21 mouse cellular contexts compared by ENCODE assay signal in the genomic region with DNA sequence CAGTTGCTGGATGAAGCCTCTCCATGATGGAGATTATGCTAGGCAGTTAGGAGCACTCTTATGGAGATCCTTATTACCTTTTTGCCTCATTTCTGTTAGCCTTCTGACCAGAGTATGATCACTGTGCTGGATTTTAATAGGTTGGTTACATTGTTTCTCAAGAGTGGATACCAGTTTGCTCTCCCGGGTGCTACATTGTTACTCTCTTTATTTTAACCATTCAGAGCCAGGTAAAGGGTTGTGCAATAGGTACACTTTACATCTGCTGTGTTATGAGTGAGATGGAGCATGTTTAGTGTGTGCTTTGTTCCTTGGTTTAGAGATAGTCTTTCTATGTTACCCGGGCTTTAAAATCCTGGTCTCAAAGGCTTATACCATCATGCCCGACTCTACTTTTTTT. TPM values are rescaled to one million over a fixed set of nuclear protein-coding genes. Genes with fewer than 3 reads are reported as not detected.
DNase-seq lines count a peak whose midpoint lies in the region; ATAC-seq and TF ChIP-seq lines count a peak whose summit lies in the region.
"Had no signal": no experiment of that assay in that cellular context is flagged by ENCODE, and none has a peak within 500 bp of the region (broad histone marks: within the 10 kb centered on the region; RNA-seq: fewer than 3 reads in every experiment).

No protein-coding gene starts in this region.

- no peak for TF ChIP-seq EP300 in liver, postnatal 0 days (IDR thresholded peaks at IDR 0.05; ENCODE audit: low read depth)

- no peak overlapping the region for H3K4me3 ChIP-seq in kidney, embryonic 15.5 days (replicated peaks)
- H3K4me3 ChIP-seq in liver, embryonic 16.5 days (ENCODE audit: low read depth, low read length) = no peak overlapping the region
- H3K4me3 ChIP-seq in liver, postnatal 0 days (ENCODE audit: low read depth, low read length) = no peak overlapping the region
- no peak overlapping the region for H3K4me3 ChIP-seq in liver, embryonic 11.5 days (ENCODE audit: low read depth, low read length)

- no peak for DNase-seq in kidney, adult 18-20 months
- no peak for DNase-seq in liver
- no peak for DNase-seq in liver, postnatal 0 days
- DNase-seq in liver, embryonic 11.5 days (ENCODE audit: low spot score) = no peak
- DNase-seq: adrenal gland, adult 2 months; adrenal gland, adult 8-10 months; adrenal gland, postnatal 10 days; adrenal gland, postnatal 14 days; adrenal gland, postnatal 25 days; adrenal gland, postnatal 36 days; B cell, adult 2 months; cerebellum, adult 11 months; cerebellum, adult 11-12 months; cerebellum, adult 18-20 months had no signal

- no peaks in the 10 kb centered on the region for H3K9me3 ChIP-seq in kidney, embryonic 15.5 days (replicated peaks)
- H3K9me3 ChIP-seq in liver, embryonic 16.5 days (replicated peaks; ENCODE audit: control insufficient read depth, low read length) = no peaks in the 10 kb centered on the region
- no peaks in the 10 kb centered on the region for H3K9me3 ChIP-seq in liver, postnatal 0 days (ENCODE audit: low read length)
- H3K9me3 ChIP-seq in liver, embryonic 11.5 days (ENCODE audit: control insufficient read depth, low read length) = no peaks in the 10 kb centered on the region
- H3K9me3 ChIP-seq: G1E had no signal

- 0 out of 2 replicates have a peak, but pooled peaks have one; percentile 4 for ATAC-seq in kidney, embryonic 15.5 days (replicated peaks; ENCODE audit: low FRiP score)
- peak; percentile 51; the same call in 1 of the 2 replicates for ATAC-seq in liver, embryonic 16.5 days (ENCODE audit: low read depth)
- ATAC-seq in liver, postnatal 0 days = peak; percentile 78
- ATAC-seq in liver, embryonic 11.5 days (replicated peaks; ENCODE audit: low FRiP score) = no peak
- ATAC-seq: activated CD4-positive, CD25-positive, alpha-beta regulatory T cell, adult 4 months; CD4-positive, CD25-positive, alpha-beta regulatory T cell, adult 4 months; Patski had no signal

- no peak overlapping the region for H3K9ac ChIP-seq in kidney, embryonic 15.5 days
- H3K9ac ChIP-seq in liver, embryonic 16.5 days (ENCODE audit: low read depth, low read length) = no peak overlapping the region
- no peak overlapping the region for H3K9ac ChIP-seq in liver, postnatal 0 days (replicated peaks)
- no peak overlapping the region for H3K9ac ChIP-seq in liver, embryonic 11.5 days (ENCODE audit: low read depth, low read length)

- peaks cover 5% of the 10 kb centered on the region; the same call in 1 of the 2 replicates for H3K4me1 ChIP-seq in kidney, embryonic 15.5 days
- peaks cover under 1% of the 10 kb centered on the region for H3K4me1 ChIP-seq in liver, embryonic 16.5 days (ENCODE audit: control insufficient read depth, low read depth, low read length)
- H3K4me1 ChIP-seq in liver, postnatal 0 days (ENCODE audit: insufficient read depth) = no peaks in the 10 kb centered on the region
- H3K4me1 ChIP-seq in liver, embryonic 11.5 days (replicated peaks; ENCODE audit: control insufficient read depth, insufficient read depth, low read length) = no peaks in the 10 kb centered on the region

- no peak overlapping the region for H3K4me2 ChIP-seq in kidney, embryonic 15.5 days
- H3K4me2 ChIP-seq in liver, embryonic 16.5 days (ENCODE audit: low read depth, low read length) = no peak overlapping the region
- no peak overlapping the region for H3K4me2 ChIP-seq in liver, postnatal 0 days (ENCODE audit: low read depth, low read length)
- no peak overlapping the region for H3K4me2 ChIP-seq in liver, embryonic 11.5 days

- no peak for TF ChIP-seq CTCF in liver, postnatal 0 days (IDR thresholded peaks at IDR 0.05; ENCODE audit: low read depth)

- H3K27me3 ChIP-seq in kidney, embryonic 15.5 days = no peaks in the 10 kb centered on the region
- H3K27me3 ChIP-seq in liver, embryonic 16.5 days (ENCODE audit: control insufficient read depth, insufficient read depth, low read depth, low read length) = no peaks in the 10 kb centered on the region
- no peaks in the 10 kb centered on the region for H3K27me3 ChIP-seq in liver, postnatal 0 days (ENCODE audit: insufficient read depth, low read length)
- H3K27me3 ChIP-seq in liver, embryonic 11.5 days (replicated peaks; ENCODE audit: control insufficient read depth, insufficient read depth, low read length) = no peaks in the 10 kb centered on the region
- H3K27me3 ChIP-seq: CH12.LX, Patski had no signal

- peaks cover 50% of the 10 kb centered on the region for H3K36me3 ChIP-seq in kidney, embryonic 15.5 days
- H3K36me3 ChIP-seq in liver, embryonic 16.5 days (ENCODE audit: control insufficient read depth, insufficient read depth) = peaks cover 3% of the 10 kb centered on the region; the same call in 1 of the 2 replicates
- peaks cover 13% of the 10 kb centered on the region; the same call in 1 of the 2 replicates for H3K36me3 ChIP-seq in liver, postnatal 0 days (replicated peaks; ENCODE audit: insufficient read depth, low read length)
- peaks cover 8% of the 10 kb centered on the region; the same call in 1 of the 2 replicates for H3K36me3 ChIP-seq in liver, embryonic 11.5 days (ENCODE audit: control insufficient read depth, insufficient read depth, low read length)

- no peak overlapping the region for H3K27ac ChIP-seq in kidney, embryonic 15.5 days
- H3K27ac ChIP-seq in liver, embryonic 16.5 days (ENCODE audit: low read length) = no peak overlapping the region
- no peak overlapping the region for H3K27ac ChIP-seq in liver, postnatal 0 days (ENCODE audit: low read depth)
- no peak overlapping the region for H3K27ac ChIP-seq in liver, embryonic 11.5 days (ENCODE audit: low read depth, low read length)

- 92% methylated on average over 3 of the region's 3 CpGs for WGBS in kidney, embryonic 15.5 days
- 69% methylated on average over 3 of the region's 3 CpGs for WGBS in liver, embryonic 16.5 days (ENCODE audit: insufficient replicate concordance)
- 70% methylated on average over 3 of the region's 3 CpGs for WGBS in liver, postnatal 0 days (ENCODE audit: insufficient replicate concordance)
- 94% methylated on average over 3 of the region's 3 CpGs for WGBS in liver, embryonic 11.5 days

RNA-seq across cellular contexts. Expression of a gene that starts 24.3 kb away (rescaled TPM):
- polyA plus RNA-seq in kidney, embryonic 15.5 days (2015; fragmentation: Nextera tagmentation; extraction: Ambion mirVana) = 31.0 and 34.1 TPM in 2 replicates
- polyA plus RNA-seq in liver, embryonic 16.5 days (2015; fragmentation: Nextera tagmentation; extraction: Ambion mirVana) = 5.6 and 6.7 TPM in 2 replicates
- 3.5 and 4.0 TPM in 2 replicates for polyA plus RNA-seq in liver, postnatal 0 days (2015; fragmentation: Nextera tagmentation; extraction: Ambion mirVana)
- 13.3 and 14.3 TPM in 2 replicates for polyA plus RNA-seq in liver, embryonic 11.5 days (2014; fragmentation: Nextera tagmentation; extraction: Ambion mirVana)
